Mouse (Mus musculus): ENCODE data around the gene Ccdc149.

The Ccdc149 gene

DNA sequence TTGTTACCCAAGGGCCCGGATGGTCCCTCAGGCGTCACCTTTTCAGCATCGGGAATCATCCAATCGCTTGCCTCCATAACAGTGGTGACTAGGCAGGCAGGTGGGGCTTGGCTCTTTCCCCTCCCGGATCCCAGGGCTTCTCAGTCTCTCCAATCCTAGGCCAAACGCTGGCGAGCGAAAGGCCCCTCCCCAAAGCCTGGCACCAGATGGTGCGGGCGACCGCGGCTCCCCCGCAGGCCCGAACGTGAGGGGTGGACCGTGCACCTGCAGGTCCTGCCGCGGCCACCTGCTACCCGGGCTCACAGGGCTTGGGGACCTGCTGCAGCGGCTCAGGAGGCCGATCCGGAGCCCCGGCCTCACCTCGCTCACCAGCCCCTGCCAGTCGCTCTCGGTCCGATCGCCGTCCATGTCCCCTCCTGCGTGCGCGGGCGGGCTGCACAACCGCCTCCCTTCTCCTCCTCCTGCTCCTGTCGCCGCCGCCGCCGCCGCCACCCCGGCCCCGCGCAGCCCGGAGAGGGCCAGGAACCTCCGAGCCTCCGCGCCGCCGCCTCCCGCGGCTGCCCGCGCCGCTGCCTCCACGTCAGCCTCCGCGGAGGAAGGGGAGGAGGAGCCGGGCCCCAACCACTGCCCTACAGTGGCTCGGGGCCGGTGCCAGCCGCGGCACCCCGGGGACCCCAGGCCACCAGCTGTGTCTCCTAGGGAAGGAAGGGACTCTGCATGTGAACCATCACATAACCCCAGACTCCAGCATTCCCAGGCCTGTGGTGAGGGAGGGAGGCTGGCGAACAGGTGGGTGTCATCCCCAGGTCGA, at the start of gene Ccdc149:
Gene Ccdc149, minus strand, starts transcription at position 531 of the 811 bp plus-strand sequence.
- ChIA-PET CTCF (no interaction called here), POLR2A (interaction anchor here in 3 of 4 experiments (0.6 to 1.8 kb wide), 3 partner anchors 10 to 281 kb away, joined by 3 to 6 read pairs (median 5); no protein-coding TSS in a partner anchor)

DNA sequence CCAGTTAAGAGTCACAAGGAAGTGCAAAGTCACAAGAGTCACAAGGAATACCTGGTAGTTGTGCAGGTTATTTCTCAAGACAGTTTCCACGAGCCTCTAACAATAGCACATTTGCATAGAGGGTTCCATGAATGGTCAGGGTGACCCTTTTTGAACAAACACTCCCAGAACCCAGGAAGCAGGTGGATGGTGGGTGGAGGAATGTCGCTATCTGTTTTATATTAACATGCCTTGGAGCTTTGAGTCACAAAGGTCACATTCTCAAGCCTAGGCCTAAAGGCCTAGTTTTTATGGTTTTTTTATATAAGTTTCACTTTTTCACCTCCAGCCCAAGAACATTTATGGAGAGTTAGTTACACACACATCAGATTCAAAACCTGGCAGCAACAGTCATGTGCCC, 48.6 kb upstream of the Ccdc149 start:
- ChIA-PET POLR2A (no interaction called here), CTCF (no interaction called here)

DNA sequence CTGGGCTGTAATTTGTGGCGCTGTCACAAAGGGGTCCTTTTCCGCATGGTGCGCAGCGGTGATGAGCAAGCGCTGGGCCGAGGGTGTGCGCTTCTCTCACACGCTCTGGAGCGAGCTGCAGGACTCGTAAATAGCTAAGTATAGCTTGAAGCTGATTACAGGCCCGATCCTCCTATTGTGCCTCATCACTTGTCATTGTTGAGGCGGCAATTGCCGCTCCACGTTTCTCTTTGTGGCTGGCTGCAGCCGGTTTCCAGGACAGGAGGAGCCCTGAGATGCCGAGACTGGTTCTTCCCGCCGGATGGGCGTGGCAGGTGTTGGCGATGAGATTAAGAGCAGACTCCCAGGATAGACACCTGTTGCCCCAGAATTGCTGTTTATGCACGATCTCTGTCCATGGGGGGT, 44.8 kb upstream of the Ccdc149 start:
- ChIA-PET CTCF (interaction anchor here in 2 of 4 experiments (0.5 to 1.4 kb wide), 10 partner anchors 9 to 607 kb away, joined by 3 to 6 read pairs (median 4); no protein-coding TSS in a partner anchor), POLR2A (interaction anchor here in 3 of 4 experiments (0.8 to 1.6 kb wide), 7 partner anchors 9 to 400 kb away, joined by 3 to 7 read pairs (median 3); no protein-coding TSS in a partner anchor)

DNA sequence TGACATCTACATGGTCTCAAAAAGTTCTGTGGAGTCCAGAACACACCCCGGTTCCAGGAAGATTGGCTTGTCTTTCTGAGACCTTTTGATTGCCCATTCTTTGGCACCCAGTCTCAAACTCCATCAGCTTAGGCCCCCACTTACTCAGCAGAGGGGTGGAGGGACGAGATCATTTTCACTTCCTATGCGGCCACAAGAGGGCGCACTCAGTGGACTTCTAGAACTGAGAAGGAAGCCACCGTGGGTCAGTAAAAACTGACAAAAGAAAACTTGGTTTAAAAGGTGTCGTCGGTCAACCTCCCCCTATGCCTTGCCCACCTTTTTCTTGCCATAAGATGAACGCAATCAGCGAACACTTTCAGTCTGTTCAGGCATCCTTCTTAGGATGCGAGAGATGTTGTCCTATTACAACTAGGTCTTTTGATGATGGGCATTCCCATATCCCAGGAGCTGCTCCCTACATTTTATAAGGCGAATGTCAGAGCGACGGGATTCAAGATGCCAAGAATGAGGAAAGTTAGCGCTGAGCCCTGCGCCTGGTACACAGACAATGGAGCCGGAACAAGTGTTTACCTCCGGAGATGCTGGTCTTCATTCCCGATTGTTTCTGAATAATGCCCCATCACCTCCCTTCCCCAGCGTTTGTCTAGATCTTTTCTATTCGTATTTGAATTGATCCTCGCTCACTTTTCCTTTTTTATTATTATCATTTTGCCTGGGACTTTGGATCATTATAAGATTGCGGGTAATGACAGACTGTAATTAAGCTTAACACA, 44.1 kb upstream of the Ccdc149 start:
- POLR2A ChIA-PET: interaction anchor here in 3 of 4 experiments (0.9 to 1.6 kb wide), 6 partner anchors 9 to 399 kb away, joined by 3 to 7 read pairs (median 3); no protein-coding TSS in a partner anchor
- CTCF ChIA-PET: interaction anchor here in 2 of 4 experiments (0.6 to 1.4 kb wide), 9 partner anchors 9 to 400 kb away, joined by 3 to 4 read pairs (median 3); no protein-coding TSS in a partner anchor

DNA sequence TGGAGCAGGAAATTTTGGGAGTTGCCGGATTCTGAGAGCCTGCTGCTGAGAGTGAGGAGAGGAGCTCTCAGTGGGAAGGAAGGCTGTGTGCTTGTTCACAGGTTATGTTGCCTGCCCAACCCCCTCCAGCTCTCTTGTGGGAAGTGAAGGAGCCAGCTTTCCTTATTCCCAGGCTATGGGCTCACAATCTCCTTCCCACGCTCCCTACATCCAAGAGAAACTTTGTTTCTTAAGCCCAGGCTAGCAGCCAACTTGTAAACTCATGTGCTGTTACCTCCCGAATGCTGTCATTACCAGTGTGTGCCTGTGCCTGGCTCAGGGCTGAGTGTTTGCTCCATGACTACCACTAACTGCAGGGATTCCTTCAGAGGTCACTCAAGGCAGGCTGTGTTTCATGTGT, 39.8 kb upstream of the Ccdc149 start:
- POLR2A ChIA-PET: no interaction called here
- CTCF ChIA-PET: no interaction called here

DNA sequence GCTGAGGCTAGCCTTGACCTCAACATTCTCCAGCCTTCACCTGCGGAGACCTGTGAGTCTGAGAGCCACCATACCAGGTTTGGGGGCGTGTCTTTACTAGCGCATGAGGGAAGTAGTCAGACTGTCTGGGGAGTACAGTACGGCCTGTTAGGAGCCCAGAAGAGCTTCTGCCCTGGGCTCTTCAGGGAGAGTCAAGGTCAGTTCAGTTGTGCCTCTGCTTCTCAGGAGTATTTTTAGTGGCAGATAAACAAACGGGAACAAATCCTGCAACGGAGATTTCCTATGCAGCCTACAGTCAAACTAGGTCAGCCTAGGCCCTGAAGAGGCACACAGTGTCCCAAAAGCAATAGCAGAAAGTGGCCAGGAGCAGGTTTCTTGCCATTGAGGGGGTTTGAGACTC, 38.1 kb upstream of the Ccdc149 start:
- CTCF ChIA-PET: interaction anchor here in 1 of 4 experiments (0.6 kb wide), 1 partner anchor 300 kb away, joined by 3 read pairs; no protein-coding TSS in a partner anchor
- POLR2A ChIA-PET: interaction anchor here in 1 of 4 experiments (1.8 kb wide), 1 partner anchor 33 kb away, joined by 4 read pairs; no protein-coding TSS in a partner anchor

DNA sequence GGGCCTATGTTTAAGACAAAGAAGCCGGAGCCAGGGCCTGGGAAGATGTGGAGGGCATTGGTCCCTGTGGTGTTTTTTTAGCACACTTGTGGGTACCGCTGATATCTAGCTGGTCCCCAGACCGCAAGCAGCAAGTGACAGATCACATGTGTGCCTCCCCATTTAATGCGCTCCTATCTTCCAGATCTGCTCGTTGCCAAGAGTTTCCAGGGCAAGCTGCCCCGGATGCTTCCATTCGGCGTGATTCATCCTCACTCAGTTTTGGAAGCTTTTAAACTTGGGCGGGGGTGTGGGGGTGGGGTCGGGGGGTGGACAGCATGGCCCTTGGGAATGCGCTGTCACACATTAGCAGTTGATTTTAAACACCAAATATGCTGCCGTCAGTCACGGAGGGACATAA, 33.3 kb upstream of the Ccdc149 start:
- CTCF ChIA-PET: interaction anchor here in 2 of 4 experiments (0.6 to 1.0 kb wide), 2 partner anchors 12 to 281 kb away, joined by 3 read pairs; no protein-coding TSS in a partner anchor

DNA sequence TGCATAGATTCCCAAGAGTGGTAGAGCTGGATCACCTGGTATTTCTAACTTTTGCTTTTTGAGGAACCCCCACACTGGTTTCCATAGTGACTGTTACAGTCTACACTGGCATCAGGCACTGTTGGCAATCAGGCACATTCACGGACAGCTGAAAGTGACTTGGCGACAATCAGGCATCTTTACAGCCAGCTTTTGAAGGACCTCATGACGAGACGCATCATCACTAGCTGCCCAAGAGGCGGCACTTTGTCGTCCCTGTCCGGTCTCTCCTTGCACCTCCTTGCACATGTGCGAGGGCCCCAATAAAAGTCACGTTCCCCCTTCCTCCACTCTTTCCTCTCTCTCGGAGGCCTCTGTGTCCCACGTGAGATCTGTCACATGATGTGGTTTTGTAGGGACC, 32.8 kb upstream of the Ccdc149 start:
- CTCF ChIA-PET: interaction anchor here in 1 of 4 experiments (0.6 kb wide), 1 partner anchor 280 kb away, joined by 3 read pairs; no protein-coding TSS in a partner anchor

More for the DNA sequence above, 33.3 kb upstream of the Ccdc149 start:
- POLR2A ChIA-PET: interaction anchor here in 2 of 4 experiments (0.5 to 2.3 kb wide), 7 partner anchors 9 to 978 kb away, joined by 3 to 7 read pairs (median 3); no protein-coding TSS in a partner anchor

DNA sequence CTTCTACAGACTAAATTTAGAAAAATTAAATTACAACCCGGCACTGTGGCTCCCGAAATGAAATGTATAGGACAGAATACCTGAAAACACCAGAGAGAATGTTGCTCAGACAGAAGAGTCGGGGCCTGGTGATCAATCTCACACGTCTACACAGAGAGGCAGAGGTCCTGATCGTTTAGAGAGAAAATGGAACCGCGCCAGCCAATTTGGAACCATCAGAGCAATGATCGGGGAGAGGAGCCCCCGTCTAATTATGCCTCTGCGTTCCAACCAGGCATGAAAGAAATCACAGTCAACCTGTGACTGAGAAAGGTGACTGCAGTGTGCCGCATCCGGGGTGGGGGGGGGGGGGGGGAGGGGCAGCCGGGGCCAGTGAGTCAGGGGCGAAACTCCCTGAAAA, 24.4 kb upstream of the Ccdc149 start:
- POLR2A ChIA-PET: interaction anchor here in 1 of 4 experiments (0.7 kb wide), 1 partner anchor 9 kb away, joined by 5 read pairs; no protein-coding TSS in a partner anchor
- CTCF ChIA-PET: no interaction called here

More for the DNA sequence above, 32.8 kb upstream of the Ccdc149 start:
- POLR2A ChIA-PET: interaction anchor here in 2 of 4 experiments (0.5 to 2.3 kb wide), 6 partner anchors 11 to 978 kb away, joined by 3 to 7 read pairs (median 3); no protein-coding TSS in a partner anchor

DNA sequence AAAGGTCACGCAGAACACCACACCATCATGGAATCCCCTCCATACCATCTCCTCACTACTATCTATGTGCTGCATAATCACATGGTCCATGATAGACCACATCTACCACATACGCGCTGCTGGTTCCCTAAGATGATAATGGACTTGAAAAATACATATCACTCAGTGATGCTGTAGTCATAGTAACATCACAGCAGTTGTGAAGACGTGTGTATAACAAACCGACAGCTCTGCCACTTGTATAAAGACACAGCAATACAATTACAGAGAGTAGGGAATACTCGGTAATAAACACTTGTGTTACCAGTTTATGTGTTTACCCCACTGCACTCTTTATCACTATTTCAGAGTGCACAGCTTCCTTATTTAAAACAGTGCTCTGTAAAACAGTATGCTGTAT, 20.2 kb upstream of the Ccdc149 start:
- ChIA-PET CTCF (interaction anchor here in 1 of 4 experiments (0.7 kb wide), 1 partner anchor 471 kb away, joined by 3 read pairs; no protein-coding TSS in a partner anchor), POLR2A (no interaction called here)

DNA sequence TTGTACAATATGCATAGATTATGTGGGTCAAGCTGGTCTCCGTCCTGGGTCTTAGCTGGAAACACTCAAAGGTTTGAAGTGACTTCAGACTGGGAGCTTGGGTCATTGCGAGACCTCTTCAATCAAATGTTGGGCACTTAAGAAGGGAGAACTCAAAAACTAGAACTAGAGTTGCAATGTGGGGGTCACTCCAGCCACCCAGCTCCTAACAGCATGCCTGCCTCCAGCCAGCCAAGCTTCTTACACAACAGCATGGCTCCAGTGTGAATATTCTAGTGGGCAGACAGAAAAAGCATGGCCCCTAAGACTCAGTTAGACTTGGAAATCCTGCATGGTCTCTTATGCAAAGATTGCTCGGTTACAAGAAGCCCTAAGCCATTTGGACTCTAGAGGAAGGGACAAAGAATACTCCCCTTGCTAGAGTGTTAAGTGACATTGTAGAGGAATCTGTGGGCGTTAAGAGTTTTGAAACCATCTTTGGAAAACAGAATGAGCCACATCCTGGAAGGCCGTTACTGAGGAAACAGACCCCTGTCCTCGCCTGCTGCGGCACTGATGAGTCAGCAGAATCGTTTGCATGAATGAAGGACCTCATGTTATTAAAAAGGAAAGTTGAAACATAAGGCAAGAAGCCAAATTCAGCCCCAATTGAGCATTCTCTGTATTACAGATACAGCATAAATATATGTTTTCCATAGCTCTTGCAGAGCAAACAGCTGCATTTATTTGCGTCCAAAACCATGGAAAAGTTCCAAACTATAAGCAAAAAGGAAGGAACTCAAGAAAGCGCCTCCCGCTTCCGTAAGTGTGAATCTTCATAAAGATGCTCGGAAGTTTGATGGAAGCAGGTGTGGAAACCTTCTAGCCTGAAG, 16.5 kb upstream of the Ccdc149 start:
- ChIA-PET POLR2A (interaction anchor here in 1 of 4 experiments (2.1 kb wide), 1 partner anchor 11 kb away, joined by 5 read pairs; no protein-coding TSS in a partner anchor), CTCF (interaction anchor here in 1 of 4 experiments (1.8 kb wide), 1 partner anchor 59 kb away, joined by 3 read pairs; no protein-coding TSS in a partner anchor)

DNA sequence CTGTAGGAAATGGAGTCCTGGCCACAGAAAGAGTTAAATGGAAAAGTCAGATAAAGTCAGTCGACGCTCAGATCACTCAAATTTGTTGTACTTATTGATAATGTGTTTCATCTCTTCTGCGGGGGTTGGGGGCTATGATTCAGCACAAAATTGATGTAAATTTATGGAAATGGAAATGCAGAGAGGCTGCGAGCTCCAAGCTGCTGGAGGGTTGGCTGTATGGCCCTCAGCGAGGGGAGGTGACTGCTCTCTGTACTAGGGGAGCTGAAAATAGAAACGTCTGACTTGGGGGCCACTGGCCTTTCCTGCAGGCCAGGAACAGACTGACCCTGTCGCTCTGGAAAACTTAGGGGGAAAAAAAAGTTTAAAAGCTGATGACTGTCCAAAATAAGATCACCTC, 5.5 kb upstream of the Ccdc149 start:
- POLR2A ChIA-PET: interaction anchor here (0.6 to 1.7 kb wide), 6 partner anchors 10 to 1934 kb away, joined by 3 to 5 read pairs (median 4); partner anchors contain the start of gene Dhx15 (in 1 of the 4)

DNA sequence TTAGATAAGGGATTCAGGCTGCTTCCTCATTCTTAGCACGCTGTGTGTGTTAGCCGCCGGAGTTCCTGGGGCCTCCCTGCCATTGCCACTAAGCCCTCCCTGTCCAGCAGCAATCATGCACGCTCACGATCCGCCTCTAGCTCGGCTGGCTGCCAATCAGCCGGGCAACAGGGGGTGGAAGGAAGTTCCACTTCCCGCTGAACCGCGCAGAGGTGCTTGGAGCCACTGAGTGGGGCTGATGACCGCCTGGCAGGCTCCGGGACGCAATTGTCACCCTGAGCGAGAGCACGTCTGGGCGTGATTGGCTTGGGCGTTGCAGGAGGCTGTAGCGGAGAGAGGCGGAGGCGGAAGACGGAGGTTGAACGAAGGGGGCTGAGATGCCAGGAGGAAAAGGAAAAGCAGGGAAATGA, 5.0 kb upstream of the Ccdc149 start:
- ChIA-PET CTCF (no interaction called here), POLR2A (interaction anchor here (0.6 to 1.7 kb wide), 8 partner anchors 11 to 1934 kb away, joined by 3 to 5 read pairs (median 4); partner anchors contain the start of gene Dhx15 (in 1 of the 4))

More for the DNA sequence above, 5.5 kb upstream of the Ccdc149 start:
- CTCF ChIA-PET: no interaction called here

DNA sequence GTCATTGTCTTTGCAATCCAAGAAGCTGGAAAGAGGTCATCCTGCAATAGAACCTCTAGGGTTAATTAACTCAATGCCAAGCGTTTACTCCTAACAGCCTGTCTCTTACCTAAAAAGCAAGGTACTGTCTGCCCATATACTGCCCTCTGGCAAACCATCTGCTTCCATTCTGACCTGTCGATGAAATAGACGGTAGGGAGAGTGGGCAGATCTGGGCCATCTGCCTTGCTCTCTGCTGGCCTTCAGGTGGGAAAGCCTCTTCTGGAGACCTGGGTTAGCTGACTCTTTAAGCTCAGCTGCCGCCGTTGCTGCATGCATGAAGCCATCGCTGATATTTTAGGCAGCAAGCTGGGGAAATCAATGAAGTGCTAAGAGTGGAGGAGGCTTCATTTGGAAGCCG, 2.7 kb upstream of the Ccdc149 start:
- POLR2A ChIA-PET: interaction anchor here in 3 of 4 experiments (0.5 to 1.4 kb wide), 3 partner anchors 31 to 242 kb away, joined by 3 to 5 read pairs (median 3); no protein-coding TSS in a partner anchor
- CTCF ChIA-PET: interaction anchor here in 1 of 4 experiments (0.8 kb wide), 1 partner anchor 16 kb away, joined by 7 read pairs; no protein-coding TSS in a partner anchor

DNA sequence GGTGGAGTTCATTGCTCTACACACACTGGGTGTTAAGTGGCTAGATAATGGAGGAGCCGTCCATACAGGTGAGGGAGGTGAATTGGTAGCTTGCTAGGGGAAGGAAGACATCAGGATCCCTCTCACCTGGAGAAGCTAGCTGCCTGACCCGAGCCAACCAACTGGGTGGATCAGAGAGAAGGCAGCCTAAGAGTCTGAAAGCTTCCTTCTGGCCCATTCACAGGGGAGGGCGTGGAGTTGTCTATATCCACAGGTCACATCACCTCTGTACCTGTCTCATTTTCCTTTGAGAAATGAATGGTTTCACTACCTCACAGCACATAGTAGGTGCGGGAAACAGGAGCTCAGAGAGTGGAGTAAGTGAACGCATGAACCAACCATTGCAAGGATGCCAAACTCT, 770 bp downstream of the Ccdc149 start:
- POLR2A ChIA-PET: interaction anchor here in 1 of 4 experiments (1.3 to 1.8 kb wide), 2 partner anchors 10 to 11 kb away, joined by 3 to 5 read pairs; no protein-coding TSS in a partner anchor
- CTCF ChIA-PET: no interaction called here

DNA sequence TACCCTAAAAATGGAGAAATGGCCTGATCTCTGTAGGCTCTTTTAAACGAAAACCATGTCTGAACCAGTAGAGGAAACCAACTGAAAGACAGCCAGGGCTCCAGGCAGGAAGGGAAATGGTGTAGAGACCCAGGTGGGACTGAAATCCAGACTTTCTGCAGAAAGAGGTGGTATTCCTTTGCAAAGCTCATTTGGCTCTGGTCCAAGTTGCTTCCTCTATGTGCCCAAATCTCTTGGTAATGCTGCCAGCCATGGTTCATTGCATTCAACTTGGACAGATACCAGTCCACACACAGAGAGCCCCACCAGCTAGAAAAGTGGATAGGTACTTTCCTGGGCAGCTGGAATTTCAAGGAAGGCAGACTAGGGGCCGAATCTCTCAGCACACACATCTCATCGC, 3.5 kb downstream of the Ccdc149 start:
- CTCF ChIA-PET: no interaction called here
- POLR2A ChIA-PET: interaction anchor here in 1 of 4 experiments (0.6 kb wide), 1 partner anchor 12 kb away, joined by 3 read pairs; no protein-coding TSS in a partner anchor

DNA sequence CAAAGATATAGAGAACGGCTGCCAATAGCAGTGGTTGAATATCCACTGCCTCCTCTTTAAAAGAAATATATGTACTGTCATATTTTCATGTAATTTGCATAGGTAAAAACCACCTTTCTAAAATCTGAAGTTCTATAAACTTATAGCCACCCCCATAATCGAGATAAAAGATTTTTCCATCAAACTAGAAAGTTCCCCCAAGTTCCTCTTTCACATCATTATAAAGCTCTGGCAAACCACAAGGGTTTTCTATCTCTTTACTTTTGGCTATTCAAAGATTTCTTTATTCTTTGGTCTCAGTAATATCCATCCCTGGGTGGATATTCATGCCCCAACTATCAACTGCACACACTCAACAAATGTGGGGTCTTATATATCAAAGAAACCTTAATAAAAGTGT, 8.9 kb downstream of the Ccdc149 start:
- POLR2A ChIA-PET: no interaction called here
- CTCF ChIA-PET: no interaction called here

Data from embryonic stem cell, embryonic (primary cell).